Mouse (Mus musculus) liver, embryonic 14.5 days (tissue): ENCODE results near the gene Stxbp3.

Experiments used
- CTCF ChIP-seq: IDR thresholded peaks from 2 replicates; pipeline ENCODE4 v1.5.1; 2016; ENCODE audit warnings: antibody characterized with exemption, low read depth, control low read depth
- EP300 ChIP-seq: IDR thresholded peaks from 2 replicates; pipeline ENCODE4 v1.6.1; 2016; ENCODE audit warnings: antibody characterized with exemption, low read depth

DNA sequence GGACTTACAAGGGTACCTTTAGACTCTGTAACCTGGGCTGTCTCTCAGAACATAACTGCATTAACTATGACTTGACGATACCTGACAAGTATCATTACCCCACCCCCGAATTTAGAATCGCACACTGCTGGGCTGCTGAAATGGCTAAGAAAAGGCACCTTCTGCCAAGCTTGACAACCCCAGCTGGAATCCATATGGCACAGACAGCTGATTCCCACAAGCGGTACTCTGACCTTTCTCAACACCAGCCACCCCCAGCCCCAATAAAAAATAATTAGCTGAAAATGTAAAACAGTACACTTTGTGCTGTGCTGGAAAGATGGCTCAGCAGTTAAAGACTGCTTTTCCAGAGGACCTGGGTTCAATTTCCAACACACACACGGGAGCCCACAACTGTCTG is 51.0 kb downstream of the Stxbp3 start:
- TF ChIP-seq CTCF (no peak), EP300 (no peak)
